Mouse (Mus musculus) embryonic facial prominence, embryonic 14.5 days (tissue): Measurements from ENCODE around the gene C1qtnf3. TPM values are rescaled to one million over a fixed set of nuclear protein-coding genes. Genes with fewer than 3 reads are reported as not detected.

Experiments
- ATAC-seq: fragments of 200-750 bp; cut with Nextera tagmentation; 2 replicates; pipeline ENCODE4 v1.8.0; 2017; ENCODE audit warnings: low read depth, moderate number of reproducible peaks, moderate TSS enrichment
- DNase-seq: peaks from one replicate; pipeline ENCODE4 v3.0.0-alpha.2; 2015; ENCODE audit warnings: low spot score
- H3K27ac ChIP-seq: fragments of 300-500 bp; sonication (generic); replicated peaks from 2 replicates; pipeline ENCODE4 v1.5.1; 2014; ENCODE audit warnings: low read depth, mild to moderate bottlenecking, low read length, moderate library complexity
- H3K27me3 ChIP-seq: fragments of 300-500 bp; sonication (generic); replicated peaks from 2 replicates; pipeline ENCODE4 v1.6.1; 2014; ENCODE audit warnings: low read length; ENCODE audit not compliant: control insufficient read depth, insufficient read depth
- H3K36me3 ChIP-seq: fragments of 300-500 bp; sonication (generic); 2 replicates; pipeline ENCODE4 v1.6.1; 2014; ENCODE audit warnings: low read length, mixed read lengths; ENCODE audit not compliant: control insufficient read depth, insufficient read depth
- H3K4me1 ChIP-seq: fragments of 300-500 bp; sonication (generic); 2 replicates; pipeline ENCODE4 v1.6.1; 2014; ENCODE audit warnings: antibody characterized with exemption, low read length; ENCODE audit not compliant: control insufficient read depth, insufficient read depth
- H3K4me2 ChIP-seq: fragments of 300-500 bp; sonication (generic); 2 replicates; pipeline ENCODE4 v1.6.1; 2014; ENCODE audit warnings: low read depth, mild to moderate bottlenecking, low read length, moderate library complexity, mixed read lengths
- H3K4me3 ChIP-seq: fragments of 300-500 bp; sonication (generic); 2 replicates; pipeline ENCODE4 v1.5.1; 2014; ENCODE audit warnings: low read depth, mild to moderate bottlenecking, low read length
- H3K9ac ChIP-seq: fragments of 300-500 bp; sonication (generic); 2 replicates; pipeline ENCODE4 v1.6.1; 2014; ENCODE audit warnings: low read depth, mild to moderate bottlenecking, low read length, moderate library complexity, mixed read lengths
- H3K9me3 ChIP-seq: fragments of 300-500 bp; sonication (generic); 2 replicates; pipeline ENCODE4 v1.6.1; 2016; ENCODE audit warnings: low read length; ENCODE audit not compliant: control insufficient read depth
- WGBS: fragments of 180-500 bp; shearing (Covaris S2); extraction: QIAGEN DNeasy Blood & Tissue Kit; methylation state at CpG from one replicate; pipeline ENCODE4 v1.1.7; 2014; 5-methylcytosine and 5-hydroxymethylcytosine counted together
- polyA plus RNA-seq: library from polyadenylated mRNA; unstranded; fragments of >200 nt; fragmentation: Nextera tagmentation; extraction: Ambion mirVana; gene quantifications from 2 replicates; pipeline ENCODE4 v1.2.1, GENCODE M21; 2014

Gene C1qtnf3
- polyA plus RNA-seq, 1 experiment from 2014 or later: 115 TPM

GRCm38 (mm10) chr15:10991566-10991965 is 39.4 kb downstream of the C1qtnf3 start:
- ATAC-seq (no peak), DNase-seq (no peak)
- H3K4me3 ChIP-seq: no peak overlapping the region
- 91% methylated on average over 1 of the region's 1 CpGs for WGBS
- peaks cover 38% of the 10 kb centered on the region for H3K36me3 ChIP-seq
- H3K9me3 ChIP-seq: no peaks in the 10 kb centered on the region
- no peaks in the 10 kb centered on the region for H3K27me3 ChIP-seq
- H3K4me1 ChIP-seq: no peaks in the 10 kb centered on the region
- no peak overlapping the region for H3K4me2 ChIP-seq
- no peak overlapping the region for H3K27ac ChIP-seq
- no peak overlapping the region for H3K9ac ChIP-seq

DNA sequence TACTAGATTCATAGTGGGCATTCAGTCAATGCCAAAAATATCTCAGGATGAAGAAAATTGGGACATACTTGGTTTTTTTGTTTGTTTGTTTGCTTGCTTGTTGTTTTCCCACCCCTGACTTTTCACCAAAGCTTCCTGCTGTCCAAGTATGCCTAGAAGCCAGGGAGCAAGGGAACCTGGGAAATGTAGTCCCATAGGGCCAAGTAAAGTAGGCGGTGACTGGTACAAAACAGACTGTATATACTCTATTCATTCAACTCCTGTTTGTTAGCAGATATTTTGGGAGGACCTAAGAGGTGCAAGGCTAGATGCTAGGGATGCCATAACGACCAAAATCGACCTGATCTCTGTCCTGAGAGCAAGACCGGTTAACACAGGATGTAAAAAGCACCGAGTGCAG is 47.7 kb downstream of the C1qtnf3 start:
- Histone ChIP-seq H3K9ac (no peak overlapping the region), H3K4me1 (no peaks in the 10 kb centered on the region), H3K4me3 (no peak overlapping the region), H3K4me2 (0 out of 2 replicates have a peak overlapping the region, but pooled peaks have one; percentile 10), H3K27me3 (no peaks in the 10 kb centered on the region), H3K9me3 (no peaks in the 10 kb centered on the region), H3K36me3 (peaks cover 13% of the 10 kb centered on the region), H3K27ac (no peak overlapping the region)
- no peak for ATAC-seq
- no peak for DNase-seq
- 53% methylated on average over 5 of the region's 5 CpGs for WGBS

- DNase-seq (no peak), ATAC-seq (no peak)
- Histone ChIP-seq H3K4me1 (no peaks in the 10 kb centered on the region), H3K9ac (no peak within 1 kb of the TSS), H3K4me2 (0 out of 2 replicates have a peak within 1 kb of the TSS, but pooled peaks have one; percentile 10), H3K9me3 (no peaks in the 10 kb centered on the region), H3K27me3 (no peaks in the 10 kb centered on the region), H3K36me3 (peaks cover 8% of the 10 kb centered on the region; the same call in 1 of the 2 replicates), H3K4me3 (no peak within 1 kb of the TSS), H3K27ac (no peak within 1 kb of the TSS)
- WGBS: 43% methylated on average over 7 of the region's 7 CpGs
Observed at GRCm38 (mm10) chr15:11000421-11000820, 48.3 kb downstream of the C1qtnf3 start, which contains the start of gene Slc45a2. Gene Slc45a2, plus strand, starts transcription at chr15:11000721.

DNA sequence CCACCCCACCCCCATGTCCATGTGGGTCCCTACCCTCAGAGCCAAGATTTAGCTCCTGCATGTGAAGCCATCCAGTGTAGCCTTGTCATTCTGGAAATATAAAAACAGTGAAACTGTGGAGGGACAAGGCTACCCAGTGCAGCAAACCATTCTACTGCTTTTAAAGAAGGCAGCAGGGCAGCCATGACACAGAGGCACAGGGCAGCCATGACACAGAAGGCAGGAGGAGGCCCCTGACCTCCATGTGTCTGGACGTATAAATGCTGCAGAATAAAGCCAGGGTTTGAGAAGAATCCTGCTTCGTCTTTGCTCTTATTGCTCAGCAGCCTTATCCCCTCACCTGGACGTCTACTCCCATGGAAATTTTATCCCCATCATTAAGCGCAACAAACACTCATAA is 51.7 kb downstream of the C1qtnf3 start:
- Histone ChIP-seq H3K4me1 (no peaks in the 10 kb centered on the region), H3K27me3 (no peaks in the 10 kb centered on the region), H3K9ac (no peak overlapping the region), H3K36me3 (no peaks in the 10 kb centered on the region), H3K4me3 (no peak overlapping the region), H3K9me3 (no peaks in the 10 kb centered on the region), H3K4me2 (no peak overlapping the region), H3K27ac (no peak overlapping the region)
- DNase-seq: no peak
- ATAC-seq: no peak
- WGBS: 81% methylated on average over 4 of the region's 4 CpGs

DNA sequence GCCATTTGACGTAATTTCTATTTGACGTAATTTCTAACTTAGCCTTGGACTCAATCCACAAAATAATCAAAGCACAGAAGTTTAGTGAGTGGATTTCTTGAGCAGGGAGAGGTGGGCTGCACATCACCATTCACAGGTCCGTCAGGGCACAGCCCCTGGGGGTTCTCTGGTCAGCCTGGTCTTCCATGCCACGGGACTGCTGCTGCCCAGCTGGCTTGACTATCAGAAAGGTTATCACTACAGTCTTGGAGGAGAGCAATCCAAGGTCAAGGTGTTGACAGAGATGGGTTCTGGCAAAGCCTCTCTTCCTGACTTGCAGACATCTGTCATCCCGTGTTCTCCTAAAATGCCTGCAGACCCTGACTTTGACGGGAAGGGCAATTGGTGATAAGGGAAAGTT is 52.5 kb downstream of the C1qtnf3 start:
- DNase-seq (no peak), ATAC-seq (no peak)
- Histone ChIP-seq H3K4me2 (no peak overlapping the region), H3K27me3 (no peaks in the 10 kb centered on the region), H3K4me3 (no peak overlapping the region), H3K36me3 (no peaks in the 10 kb centered on the region), H3K4me1 (no peaks in the 10 kb centered on the region), H3K27ac (no peak overlapping the region), H3K9ac (no peak overlapping the region), H3K9me3 (no peaks in the 10 kb centered on the region)
- 64% methylated on average over 6 of the region's 6 CpGs for WGBS

DNA sequence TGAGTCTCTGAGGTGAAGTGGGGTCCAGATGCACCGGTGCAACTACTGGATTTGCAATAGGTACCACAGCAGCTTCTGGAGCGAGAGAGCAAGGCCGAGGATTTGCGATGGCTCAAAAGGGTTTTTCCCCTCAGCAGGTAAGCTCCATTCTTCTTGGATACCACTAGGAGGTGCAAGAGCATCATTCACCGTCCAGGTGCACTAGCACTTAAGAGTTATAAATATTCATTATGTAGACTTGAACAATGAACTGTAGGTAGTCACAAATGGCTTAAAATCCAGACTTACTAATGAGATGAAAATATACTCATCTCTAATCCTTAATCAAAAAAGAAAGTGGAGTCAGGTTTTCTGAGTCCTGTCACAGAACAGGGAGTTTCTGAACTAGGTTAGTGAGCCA is 56.6 kb downstream of the C1qtnf3 start:
- Histone ChIP-seq H3K4me3 (no peak overlapping the region), H3K36me3 (no peaks in the 10 kb centered on the region), H3K4me2 (no peak overlapping the region), H3K27me3 (no peaks in the 10 kb centered on the region), H3K9me3 (no peaks in the 10 kb centered on the region), H3K9ac (no peak overlapping the region), H3K4me1 (no peaks in the 10 kb centered on the region), H3K27ac (no peak overlapping the region)
- 20% methylated on average over 5 of the region's 5 CpGs for WGBS
- peak; percentile 49 for DNase-seq
- no peak for ATAC-seq

- DNase-seq: peak; percentile 37
- no peak for ATAC-seq
- H3K4me1 ChIP-seq: no peaks in the 10 kb centered on the region
- no peak overlapping the region for H3K4me3 ChIP-seq
- H3K27me3 ChIP-seq: no peaks in the 10 kb centered on the region
- no peaks in the 10 kb centered on the region for H3K36me3 ChIP-seq
- H3K9ac ChIP-seq: no peak overlapping the region
- H3K4me2 ChIP-seq: no peak overlapping the region
- 82% methylated on average over 11 of the region's 11 CpGs for WGBS
- no peaks in the 10 kb centered on the region for H3K9me3 ChIP-seq
- H3K27ac ChIP-seq: no peak overlapping the region
Observed at GRCm38 (mm10) chr15:11010976-11011548, 58.9 kb downstream of the C1qtnf3 start.

DNA sequence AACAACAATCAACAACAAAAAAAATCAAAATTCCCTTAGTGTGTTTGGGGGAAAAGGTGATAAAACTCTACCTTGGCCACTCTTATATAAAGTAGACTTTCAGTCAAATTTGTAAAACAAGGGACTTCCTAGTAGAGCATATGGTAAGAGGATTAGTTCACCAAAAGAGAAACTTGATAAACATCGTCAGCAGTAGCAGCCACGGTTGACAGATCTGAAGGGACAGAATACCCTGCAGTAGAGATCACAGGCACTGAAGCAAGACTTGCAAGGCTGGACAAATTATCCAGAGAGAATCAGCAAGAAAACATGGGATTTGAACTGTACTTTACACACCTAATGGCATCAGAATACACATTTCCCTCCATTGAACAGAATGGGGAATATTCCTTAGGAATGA is 62.8 kb downstream of the C1qtnf3 start:
- 43% methylated on average over 2 of the region's 2 CpGs for WGBS
- H3K4me2 ChIP-seq: no peak overlapping the region
- ATAC-seq: no peak
- no peak overlapping the region for H3K4me3 ChIP-seq
- no peak overlapping the region for H3K9ac ChIP-seq
- no peaks in the 10 kb centered on the region for H3K4me1 ChIP-seq
- no peaks in the 10 kb centered on the region for H3K27me3 ChIP-seq
- no peaks in the 10 kb centered on the region for H3K9me3 ChIP-seq
- no peaks in the 10 kb centered on the region for H3K36me3 ChIP-seq
- no peak for DNase-seq
- H3K27ac ChIP-seq: no peak overlapping the region

GRCm38 (mm10) chr15:11026801-11027561 is 74.8 kb downstream of the C1qtnf3 start:
- Histone ChIP-seq H3K27ac (no peak overlapping the region), H3K36me3 (no peaks in the 10 kb centered on the region)
- WGBS: 72% methylated on average over 4 of the region's 4 CpGs

More at GRCm38 (mm10) chr15:11026801-11027561, 74.8 kb downstream of the C1qtnf3 start:
- no peaks in the 10 kb centered on the region for H3K4me1 ChIP-seq
- H3K9ac ChIP-seq: no peak overlapping the region
- no peaks in the 10 kb centered on the region for H3K27me3 ChIP-seq
- no peak for DNase-seq
- no peak overlapping the region for H3K4me2 ChIP-seq
- H3K4me3 ChIP-seq: no peak overlapping the region
- ATAC-seq: no peak
- no peaks in the 10 kb centered on the region for H3K9me3 ChIP-seq
